Mouse (Mus musculus) cerebellum, adult (tissue): ENCODE data around the gene Peli3.
"Not testable (repeated sequence)": the region's sequence is repeated elsewhere in the genome, so short reads cannot be mapped to it uniquely, and the experiment has no call there.

Experiments
- ATAC-seq: cut with Nextera tagmentation; 2 replicates; pipeline ENCODE4 v1.9.2; 2017; ENCODE audit warnings: mild to moderate bottlenecking, moderate library complexity, mixed read lengths; ENCODE audit not compliant: insufficient number of reproducible peaks, low FRiP score, low TSS enrichment

Peli3 gene

GRCm38 (mm10) chr19:4942551-4943252 is at the start of gene Peli3:
Gene Peli3, minus strand, starts transcription at chr19:4943127.
- peak; percentile 85 for ATAC-seq

- no peak for ATAC-seq
Observed at GRCm38 (mm10) chr19:4992371-4992770, 49.4 kb upstream of the Peli3 start.

- no peak for ATAC-seq
Observed at GRCm38 (mm10) chr19:4990716-4991115, 47.8 kb upstream of the Peli3 start.

- no peak for ATAC-seq
Observed at GRCm38 (mm10) chr19:4990256-4990625, 47.3 kb upstream of the Peli3 start, which contains the start of gene Npas4. Gene Npas4, minus strand, starts transcription at chr19:4990316.

- peak; percentile 60; the same call in 1 of the 2 replicates for ATAC-seq
Observed at GRCm38 (mm10) chr19:4989434-4990255, 46.7 kb upstream of the Peli3 start.

- no peak for ATAC-seq
Observed at GRCm38 (mm10) chr19:4989013-4989412, 46.1 kb upstream of the Peli3 start.

- no peak; the same call in 1 of the 2 replicates for ATAC-seq
Observed at GRCm38 (mm10) chr19:4981767-4982166, 38.8 kb upstream of the Peli3 start.

- ATAC-seq: no peak
Observed at GRCm38 (mm10) chr19:4968236-4968635, 25.3 kb upstream of the Peli3 start.

GRCm38 (mm10) chr19:4961928-4962601 is 19.1 kb upstream of the Peli3 start, which contains the start of gene Mrpl11:
Gene Mrpl11, plus strand, starts transcription at chr19:4962147.
- peak; percentile 88; the same call in 1 of the 2 replicates for ATAC-seq

GRCm38 (mm10) chr19:4948641-4949040 is 5.7 kb upstream of the Peli3 start:
- ATAC-seq: not testable (repeated sequence)

GRCm38 (mm10) chr19:4945540-4945939 is 2.6 kb upstream of the Peli3 start:
- no peak for ATAC-seq

GRCm38 (mm10) chr19:4943253-4943588 is 294 bp upstream of the Peli3 start:
- no peak for ATAC-seq

GRCm38 (mm10) chr19:4937444-4938310 is 5.2 kb downstream of the Peli3 start:
- ATAC-seq: no peak

GRCm38 (mm10) chr19:4936896-4937295 is 6.0 kb downstream of the Peli3 start:
- no peak for ATAC-seq

GRCm38 (mm10) chr19:4928781-4929180 is 14.1 kb downstream of the Peli3 start:
- ATAC-seq: no peak

- peak; percentile 88 for ATAC-seq
Observed at GRCm38 (mm10) chr19:4927904-4928531, 14.9 kb downstream of the Peli3 start, which contains the start of gene Dpp3. Gene Dpp3, minus strand, starts transcription at chr19:4928287.

GRCm38 (mm10) chr19:4925121-4925860 is 17.6 kb downstream of the Peli3 start:
- ATAC-seq: no peak

- no peak for ATAC-seq
Observed at GRCm38 (mm10) chr19:4919652-4920051, 23.3 kb downstream of the Peli3 start.

- ATAC-seq: no peak
Observed at GRCm38 (mm10) chr19:4916827-4917226, 26.1 kb downstream of the Peli3 start.
